Mouse (Mus musculus): ENCODE measurements around the gene Mpp6.

- TF ChIP-seq CTCF (IDR thresholded peaks at IDR 0.05; ENCODE audit: low read depth) (no peak), EP300 (IDR thresholded peaks at IDR 0.05; ENCODE audit: low read depth) (no peak)
Observed at GRCm38 (mm10) chr6:50146158-50146557, 36.1 kb downstream of the Mpp6 start.

Data from liver, postnatal 0 days (tissue).